Comparison of ENCODE assay signal across 7 mouse cellular contexts in the genomic region with DNA sequence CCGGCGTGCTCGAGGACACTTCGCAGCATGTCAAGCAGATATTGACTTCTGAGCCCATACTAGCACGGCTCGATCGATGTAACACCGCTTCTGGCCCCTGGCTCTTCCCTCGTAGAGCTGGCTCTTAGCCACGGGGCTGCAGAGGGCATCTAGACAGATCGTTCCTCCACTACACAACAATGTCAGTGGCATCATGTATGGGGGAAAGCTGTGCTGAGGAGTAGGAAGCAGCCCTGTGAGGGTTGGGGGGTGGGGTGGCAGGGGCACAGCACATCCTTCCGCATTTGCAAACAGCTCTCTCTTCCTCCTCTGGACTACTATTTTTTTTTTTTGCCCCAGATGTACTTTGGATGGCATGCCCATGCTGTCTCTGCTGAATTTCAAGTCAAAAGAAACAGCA.
DNase-seq lines count a peak whose midpoint lies in the region; ATAC-seq and TF ChIP-seq lines count a peak whose summit lies in the region.

No protein-coding gene starts in this region.

- H3K27me3 ChIP-seq in lung, embryonic 14.5 days (ENCODE audit: insufficient read depth, low read length): no peaks in the 10 kb centered on the region
- no peaks in the 10 kb centered on the region for H3K27me3 ChIP-seq in embryonic facial prominence, embryonic 14.5 days (replicated peaks; ENCODE audit: control insufficient read depth, insufficient read depth, low read length)
- H3K27me3 ChIP-seq in liver, adult 2 months (ENCODE audit: control insufficient read depth, insufficient read depth, low read length): no peaks in the 10 kb centered on the region
- no peaks in the 10 kb centered on the region for H3K27me3 ChIP-seq in thymus, adult 2 months (ENCODE audit: control insufficient read depth, insufficient read depth, low read length)
- peaks cover 7% of the 10 kb centered on the region for H3K27me3 ChIP-seq in forebrain, embryonic 13.5 days

- WGBS in lung, embryonic 14.5 days: 31% methylated on average over 12 of the region's 12 CpGs
- WGBS in embryonic facial prominence, embryonic 14.5 days: 56% methylated on average over 12 of the region's 12 CpGs
- 55% methylated on average over 12 of the region's 12 CpGs for WGBS in liver, adult 2 months
- 5% methylated on average over 12 of the region's 12 CpGs for WGBS in thymus, adult 2 months
- 67% methylated on average over 12 of the region's 12 CpGs for WGBS in forebrain, embryonic 13.5 days

- H3K9me3 ChIP-seq in lung, embryonic 14.5 days (ENCODE audit: low read depth, low read length): no peaks in the 10 kb centered on the region
- H3K9me3 ChIP-seq in embryonic facial prominence, embryonic 14.5 days (ENCODE audit: control insufficient read depth, low read length): no peaks in the 10 kb centered on the region
- no peaks in the 10 kb centered on the region for H3K9me3 ChIP-seq in forebrain, embryonic 13.5 days (replicated peaks)

- ATAC-seq in lung, embryonic 14.5 days (ENCODE audit: insufficient read depth): no peak
- no peak for ATAC-seq in embryonic facial prominence, embryonic 14.5 days (ENCODE audit: low read depth)
- ATAC-seq in forebrain, embryonic 13.5 days: no peak

- H3K4me3 ChIP-seq in lung, embryonic 14.5 days (ENCODE audit: low read depth, low read length): no peak overlapping the region
- H3K4me3 ChIP-seq in embryonic facial prominence, embryonic 14.5 days (ENCODE audit: low read depth, low read length): no peak overlapping the region
- H3K4me3 ChIP-seq in liver, adult 2 months (ENCODE audit: insufficient read depth, low read depth, low read length): no peak overlapping the region
- peak overlapping the region; percentile 48 for H3K4me3 ChIP-seq in thymus, adult 2 months (ENCODE audit: control insufficient read depth, insufficient read depth, low read length)
- no peak overlapping the region for H3K4me3 ChIP-seq in forebrain, embryonic 13.5 days

- no peak for TF ChIP-seq CTCF in lung, embryonic 14.5 days (IDR thresholded peaks at IDR 0.05; ENCODE audit: low read depth)
- TF ChIP-seq CTCF in liver, adult 2 months (IDR thresholded peaks at IDR 0.05; ENCODE audit: low read depth, low read length): no peak
- no peak for TF ChIP-seq CTCF in thymus, adult 2 months (IDR thresholded peaks at IDR 0.05; ENCODE audit: borderline replicate concordance, control insufficient read depth, extremely low read depth, insufficient read depth, low read length, poor library complexity)

- no peak overlapping the region for H3K27ac ChIP-seq in lung, embryonic 14.5 days (ENCODE audit: low read depth)
- 0 out of 2 replicates have a peak overlapping the region, but pooled peaks have one; percentile 8 for H3K27ac ChIP-seq in embryonic facial prominence, embryonic 14.5 days (replicated peaks; ENCODE audit: low read depth, low read length)
- no peak overlapping the region for H3K27ac ChIP-seq in liver, adult 2 months (replicated peaks; ENCODE audit: insufficient read depth, low read depth, low read length)
- no peak overlapping the region for H3K27ac ChIP-seq in thymus, adult 2 months (ENCODE audit: control insufficient read depth, insufficient read depth, low read length)
- no peak overlapping the region for H3K27ac ChIP-seq in forebrain, embryonic 13.5 days

- peak; percentile 21 for DNase-seq in lung, embryonic 14.5 days
- DNase-seq in lung, postnatal 10 days: no peak
- DNase-seq in embryonic facial prominence, embryonic 14.5 days (ENCODE audit: low spot score): no peak
- DNase-seq in liver, adult 2 months (ENCODE audit: extremely low read depth, low read depth, low spot score): peak; percentile 5
- DNase-seq in thymus, adult 2 months: peak; percentile 32
- no peak for DNase-seq in ovary, adult 18-20 months (ENCODE audit: low spot score)

- H3K4me1 ChIP-seq in lung, embryonic 14.5 days (ENCODE audit: insufficient read depth): no peaks in the 10 kb centered on the region
- peaks cover 22% of the 10 kb centered on the region for H3K4me1 ChIP-seq in embryonic facial prominence, embryonic 14.5 days (ENCODE audit: control insufficient read depth, insufficient read depth, low read length)
- H3K4me1 ChIP-seq in liver, adult 2 months (ENCODE audit: control insufficient read depth, insufficient read depth, low read length): peaks cover 2% of the 10 kb centered on the region; the same call in 1 of the 2 replicates
- peaks cover 19% of the 10 kb centered on the region for H3K4me1 ChIP-seq in thymus, adult 2 months (replicated peaks; ENCODE audit: control insufficient read depth, insufficient read depth, low read length)
- H3K4me1 ChIP-seq in forebrain, embryonic 13.5 days: peaks cover 33% of the 10 kb centered on the region

- TF ChIP-seq POLR2A in liver, adult 2 months (IDR thresholded peaks at IDR 0.05; ENCODE audit: extremely low read depth, insufficient read depth, low read length): no peak
- no peak for TF ChIP-seq POLR2A in thymus, adult 2 months (IDR thresholded peaks at IDR 0.05; ENCODE audit: control insufficient read depth, extremely low read depth, insufficient read depth, low read length, poor library complexity)

- H3K4me2 ChIP-seq in lung, embryonic 14.5 days: peak overlapping the region; percentile 18; the same call in 1 of the 2 replicates
- H3K4me2 ChIP-seq in embryonic facial prominence, embryonic 14.5 days (ENCODE audit: low read depth, low read length): no peak overlapping the region
- no peak overlapping the region for H3K4me2 ChIP-seq in forebrain, embryonic 13.5 days

- H3K79me2 ChIP-seq in liver, adult 2 months (ENCODE audit: control insufficient read depth, insufficient read depth, low read length): no peaks in the 10 kb centered on the region

- H3K9ac ChIP-seq in lung, embryonic 14.5 days: no peak overlapping the region
- H3K9ac ChIP-seq in embryonic facial prominence, embryonic 14.5 days (ENCODE audit: low read depth, low read length): no peak overlapping the region
- no peak overlapping the region for H3K9ac ChIP-seq in liver, adult 2 months (ENCODE audit: low read depth, low read length)
- no peak overlapping the region for H3K9ac ChIP-seq in forebrain, embryonic 13.5 days

- H3K36me3 ChIP-seq in lung, embryonic 14.5 days (ENCODE audit: insufficient read depth): no peaks in the 10 kb centered on the region
- no peaks in the 10 kb centered on the region for H3K36me3 ChIP-seq in embryonic facial prominence, embryonic 14.5 days (ENCODE audit: control insufficient read depth, insufficient read depth, low read length)
- H3K36me3 ChIP-seq in liver, adult 2 months (ENCODE audit: control insufficient read depth, insufficient read depth, low read length): no peaks in the 10 kb centered on the region
- no peaks in the 10 kb centered on the region for H3K36me3 ChIP-seq in thymus, adult 2 months (ENCODE audit: control insufficient read depth, insufficient read depth, low read length)
- H3K36me3 ChIP-seq in forebrain, embryonic 13.5 days (ENCODE audit: poor library complexity, severe bottlenecking): no peaks in the 10 kb centered on the region

Comparison
In these comparisons a context has a peak if more than half of its experiments do, and no peak if none do; other contexts are left out.
1. DNase-seq: peak in lung, embryonic 14.5 days (single experiment), liver, adult 2 months (single experiment) and thymus, adult 2 months (single experiment); none in lung, postnatal 10 days (single experiment), embryonic facial prominence, embryonic 14.5 days (single experiment) and ovary, adult 18-20 months (single experiment).